Mouse (Mus musculus) myocyte (in vitro differentiated cells): ENCODE measurements around the gene Svs5.

ENCODE experiments used
- CEBPB ChIP-seq: IDR thresholded peaks from 2 replicates; pipeline ENCODE4 v1.6.1; 2011; ENCODE audit warnings: mild to moderate bottlenecking, moderate library complexity; ENCODE audit not compliant: poor library complexity, insufficient read depth, severe bottlenecking
- E2F4 ChIP-seq: IDR thresholded peaks from one replicate; pipeline ENCODE4 v1.6.1; 2011; ENCODE audit warnings: mild to moderate bottlenecking, control low read depth, moderate library complexity; ENCODE audit not compliant: insufficient read depth
- MAX ChIP-seq: IDR thresholded peaks from one replicate; pipeline ENCODE4 v1.6.1; 2011; ENCODE audit warnings: low read depth, mild to moderate bottlenecking, control low read depth
- MYOD1 ChIP-seq, 3 experiments: IDR thresholded peaks; one replicate each; pipeline ENCODE4 v1.6.1; 2011; ENCODE audit warnings: control low read depth in 2 of 3, low read depth in 2 of 3, mild to moderate bottlenecking in 2 of 3, moderate library complexity in 1 of 3; ENCODE audit not compliant: insufficient read length in 2 of 3, control insufficient read depth in 1 of 3
- MYOG ChIP-seq, 3 experiments: IDR thresholded peaks; one replicate each; pipeline ENCODE4 v1.6.1; 2011; ENCODE audit warnings: control low read depth in 2 of 3, low read depth in 2 of 3, mild to moderate bottlenecking in 2 of 3; ENCODE audit not compliant: insufficient read length in 2 of 3, control insufficient read depth in 1 of 3, insufficient read depth in 1 of 3
- POLR2A ChIP-seq: IDR thresholded peaks from one replicate; pipeline ENCODE4 v1.6.1; 2011; ENCODE audit warnings: low read depth, mild to moderate bottlenecking, control low read depth, moderate library complexity; ENCODE audit not compliant: insufficient read length
- POLR2AphosphoS2 ChIP-seq: IDR thresholded peaks from one replicate; pipeline ENCODE4 v1.6.1; 2011; ENCODE audit warnings: low read depth, control low read depth; ENCODE audit not compliant: insufficient read length
- REST ChIP-seq: IDR thresholded peaks from one replicate; pipeline ENCODE4 v1.6.1; 2011; ENCODE audit warnings: mild to moderate bottlenecking, control low read depth, moderate library complexity; ENCODE audit not compliant: insufficient read depth, insufficient read length
- SRF ChIP-seq: IDR thresholded peaks from one replicate; pipeline ENCODE4 v1.6.1; 2011; ENCODE audit warnings: low read depth; ENCODE audit not compliant: control insufficient read depth, insufficient read length
- TCF12 ChIP-seq: IDR thresholded peaks from one replicate; pipeline ENCODE4 v1.6.1; 2011; ENCODE audit warnings: mild to moderate bottlenecking, control low read depth; ENCODE audit not compliant: poor library complexity, insufficient read depth, severe bottlenecking
- TCF3 ChIP-seq: IDR thresholded peaks from one replicate; pipeline ENCODE4 v1.6.1; 2011; ENCODE audit warnings: low read depth, control low read depth; ENCODE audit not compliant: insufficient read length
- USF1 ChIP-seq: IDR thresholded peaks from one replicate; pipeline ENCODE4 v1.6.1; 2011; ENCODE audit warnings: low read depth, mild to moderate bottlenecking, control low read depth, moderate library complexity

DNA sequence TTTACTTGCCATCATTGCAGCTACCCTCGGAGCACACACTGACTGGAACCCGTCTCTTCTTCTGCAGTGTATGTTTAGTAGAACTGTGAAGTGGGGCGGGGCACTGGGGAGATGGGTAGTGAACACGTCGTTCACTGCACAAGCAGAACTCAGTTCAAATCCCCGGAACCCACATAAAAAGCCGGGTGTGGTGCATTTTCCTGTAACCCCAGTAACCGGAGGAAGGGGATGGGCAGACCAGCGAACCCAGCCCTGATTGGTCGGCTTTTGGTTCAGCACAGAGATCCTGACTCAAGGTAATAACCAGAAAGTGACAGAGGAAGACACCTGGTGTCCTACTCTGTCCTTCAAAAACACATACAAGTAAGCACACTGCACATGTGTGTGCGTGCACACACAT, 20.8 kb downstream of the Svs5 start:
- TF ChIP-seq USF1, result no peak
- TF ChIP-seq CEBPB, result no peak
- TF ChIP-seq MAX, result no peak
- TF ChIP-seq TCF3, result no peak
- TF ChIP-seq POLR2AphosphoS2, result no peak
- no peak for TF ChIP-seq TCF12
- no peak for TF ChIP-seq MYOD1 (IDR thresholded peaks at IDR 0.05; ENCODE audit: control insufficient read depth in 1 of 3, insufficient read length in 2 of 3, low read depth in 2 of 3)
- no peak for TF ChIP-seq POLR2A
- no peak for TF ChIP-seq E2F4
- no peak for TF ChIP-seq SRF
- TF ChIP-seq MYOG (IDR thresholded peaks at IDR 0.05; ENCODE audit: control insufficient read depth in 1 of 3, insufficient read depth in 1 of 3, insufficient read length in 2 of 3, low read depth in 2 of 3), result no peak
- TF ChIP-seq REST, result no peak
